13 mouse cellular contexts compared by ENCODE assay signal in the genomic region with DNA sequence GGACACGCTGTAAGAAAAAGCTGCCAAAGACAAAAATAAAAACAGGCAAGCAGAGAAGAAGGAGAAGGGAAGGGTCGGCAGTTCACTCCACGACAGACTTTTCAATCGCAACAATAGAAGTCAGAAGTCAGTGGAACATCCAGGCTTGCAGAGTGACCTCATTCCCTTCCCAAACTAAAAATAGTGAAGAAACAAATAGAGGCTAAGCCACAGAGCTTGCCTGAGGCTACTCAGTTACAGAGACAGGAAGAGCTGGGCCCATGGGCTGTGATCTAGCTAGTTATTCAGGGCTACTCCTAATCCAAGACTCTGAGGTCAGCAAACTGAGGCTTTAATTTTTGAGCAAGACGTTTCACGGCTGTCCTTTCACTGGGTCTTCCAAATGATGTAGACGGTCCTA.
DNase-seq lines count a peak whose midpoint lies in the region; TF ChIP-seq lines count a peak whose summit lies in the region.
"Had no signal": no experiment of that assay in that cellular context is flagged by ENCODE, and none has a peak within 500 bp of the region (broad histone marks: within the 10 kb centered on the region; RNA-seq: fewer than 3 reads in every experiment).

No protein-coding gene starts in this region.

- no peaks in the 10 kb centered on the region for H3K79me2 ChIP-seq in macrophage (ENCODE audit: inconsistent target)

- 71% methylated on average over 7 of the region's 7 CpGs for WGBS in heart, embryonic 10.5 days
- 60% methylated on average over 7 of the region's 7 CpGs for WGBS in macrophage (ENCODE audit: missing documents)

- peak overlapping the region; percentile 23; the same call in 1 of the 2 replicates for H3K27ac ChIP-seq in layer of hippocampus, adult 2 months
- H3K27ac ChIP-seq in heart, embryonic 10.5 days, result peak overlapping the region; percentile 52; the same call in 1 of the 2 replicates
- peak overlapping the region; percentile 95 for H3K27ac ChIP-seq in macrophage
- H3K27ac ChIP-seq: hindbrain, embryonic 13.5 days had no signal

- DNase-seq in layer of hippocampus, adult 2 months (ENCODE audit: low spot score in 2 of 2), result no peak
- DNase-seq in layer of hippocampus, adult 18-20 months (ENCODE audit: low spot score in 2 of 2), result no peak
- peak; percentile 42 for DNase-seq in brain, adult 2 months (ENCODE audit: low read depth, low spot score)
- no peak for DNase-seq in heart, embryonic 10.5 days (ENCODE audit: low spot score)
- DNase-seq in cerebellum, postnatal 25 days, result no peak
- no peak for DNase-seq in layer of hippocampus, postnatal 14 days (ENCODE audit: low spot score in 2 of 2)
- DNase-seq: adrenal gland, postnatal 14 days; cerebellum, postnatal 14 days; kidney, postnatal 10 days; spleen, adult 18-20 months; thymus, adult 2 months had no signal

- H3K27me3 ChIP-seq in heart, embryonic 10.5 days (ENCODE audit: insufficient read depth, poor library complexity, severe bottlenecking), result no peaks in the 10 kb centered on the region
- H3K27me3 ChIP-seq: hindbrain, embryonic 13.5 days had no signal

- no peak overlapping the region for H3K4me3 ChIP-seq in layer of hippocampus, adult 2 months
- H3K4me3 ChIP-seq in heart, embryonic 10.5 days, result no peak overlapping the region
- H3K4me3 ChIP-seq in macrophage (ENCODE audit: inconsistent target), result no peak overlapping the region
- H3K4me3 ChIP-seq: hindbrain, embryonic 13.5 days had no signal

- peaks cover 13% of the 10 kb centered on the region for H3K4me1 ChIP-seq in heart, embryonic 10.5 days

- no peak for TF ChIP-seq CTCF in layer of hippocampus, adult 2 months (conservative IDR thresholded peaks at IDR 0.05)

- no peaks in the 10 kb centered on the region for H3K9me3 ChIP-seq in heart, embryonic 10.5 days
- H3K9me3 ChIP-seq: hindbrain, embryonic 13.5 days had no signal

- H3K36me3 ChIP-seq in heart, embryonic 10.5 days, result no peaks in the 10 kb centered on the region
- H3K36me3 ChIP-seq in macrophage (ENCODE audit: inconsistent target), result no peaks in the 10 kb centered on the region
- H3K36me3 ChIP-seq: hindbrain, embryonic 13.5 days had no signal

Comparison
In these comparisons a context has a peak if more than half of its experiments do, and no peak if none do; other contexts are left out.
1. H3K27ac ChIP-seq: peak in every context shown above with its lines; median percentile 95 in macrophage; 52 in heart, embryonic 10.5 days; 23 in layer of hippocampus, adult 2 months.